Mouse (Mus musculus) hematopoietic multipotent progenitor cell, adult 10-12 weeks (in vitro differentiated cells): Measurements from ENCODE around the gene Eif3j1. TPM values are rescaled to one million over a fixed set of nuclear protein-coding genes. Genes with fewer than 3 reads are reported as not detected.

Experiments used
- polyA plus RNA-seq: library from polyadenylated mRNA; stranded (reverse); fragments of >175 nt; gene quantifications from 2 replicates; pipeline ENCODE4 v1.2.3, GENCODE M21; 2012; ENCODE audit warnings: low replicate concordance

Gene Eif3j1
- polyA plus RNA-seq: 20.5 and 44.1 TPM in 2 replicates

DNA sequence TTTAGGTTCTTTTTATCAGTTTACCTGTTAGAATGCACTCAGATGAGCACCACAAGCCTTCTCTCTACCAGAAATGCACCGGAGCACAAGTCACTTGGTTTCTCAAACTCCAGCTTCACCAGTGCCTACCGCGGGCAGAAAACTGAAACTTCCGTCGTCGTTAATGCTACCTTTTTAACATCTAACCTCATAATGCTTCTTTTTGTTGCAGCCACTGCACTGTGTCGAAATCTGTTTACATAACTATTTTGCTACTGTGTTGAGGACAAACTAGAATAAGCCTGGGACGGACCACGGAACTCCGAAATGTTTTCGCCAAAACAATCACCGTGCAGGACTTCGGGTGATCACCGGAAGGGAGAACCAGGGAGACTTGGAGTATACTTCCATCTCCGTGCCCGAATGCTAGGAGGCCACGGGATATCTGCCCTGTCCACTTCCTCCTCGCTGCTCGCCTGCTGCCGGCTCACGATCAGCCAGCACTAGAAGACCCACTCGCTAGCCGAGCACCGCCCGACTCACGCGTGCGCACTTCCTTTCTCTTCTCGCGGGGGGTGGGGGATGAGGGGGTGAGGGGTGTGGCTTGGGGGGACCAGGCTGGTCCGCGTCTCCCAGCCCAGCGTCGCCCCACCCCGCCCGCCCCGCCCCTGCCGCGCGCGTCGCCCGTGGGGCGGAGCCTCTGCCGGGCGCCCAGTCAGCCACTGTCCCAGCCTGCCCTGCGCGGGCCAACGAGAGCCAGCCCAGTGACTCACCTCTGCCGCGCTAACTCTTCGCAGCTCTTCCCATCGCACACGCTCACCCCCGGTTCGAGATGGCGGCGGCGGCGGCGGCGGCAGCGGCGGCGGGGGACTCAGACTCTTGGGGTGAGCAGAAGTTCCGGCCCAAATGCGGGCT, at the start of gene Eif3j1:
TSS of gene Eif3j1 (plus strand) at position 685 of the 894 bp plus-strand sequence.

Other genes with a start within 250 kb of the Eif3j1 start
- gene Frmd5, start 221.5 kb upstream of the Eif3j1 start, polyA plus RNA-seq: 0.66 and 1.0 TPM in 2 replicates
- 3.2 and 6.9 TPM in 2 replicates for gene Casc4, start 161.6 kb upstream of the Eif3j1 start, polyA plus RNA-seq
- 1.1 and 3.8 TPM in 2 replicates for gene Ctdspl2, start 72.5 kb upstream of the Eif3j1 start, polyA plus RNA-seq
- gene Mageb3, start 72.5 kb upstream of the Eif3j1 start, polyA plus RNA-seq: not detected in 2 replicates
- gene Spg11, start 89.8 kb downstream of the Eif3j1 start, polyA plus RNA-seq: 3.0 and 3.7 TPM in 2 replicates
- gene B2m, start 119.1 kb downstream of the Eif3j1 start, polyA plus RNA-seq: 237 and 274 TPM in 2 replicates
- gene Trim69, start 132.2 kb downstream of the Eif3j1 start, polyA plus RNA-seq: not detected in 2 replicates
- gene Patl2, start 157.6 kb downstream of the Eif3j1 start, polyA plus RNA-seq: not detected in 2 replicates
- not detected in 2 replicates for gene Terb2, start 157.7 kb downstream of the Eif3j1 start, polyA plus RNA-seq
- 6.1 and 6.2 TPM in 2 replicates for gene Sord, start 206.2 kb downstream of the Eif3j1 start, polyA plus RNA-seq